Mouse (Mus musculus) bone marrow macrophage, adult 2 months (primary cell): ENCODE data around the gene Tmprss13. TPM values are rescaled to one million over a fixed set of nuclear protein-coding genes. Genes with fewer than 3 reads are reported as not detected.

Source experiments
- H3K27ac ChIP-seq: 2 replicates; pipeline ENCODE4 v1.5.1; 2012; ENCODE audit warnings: low read depth, low read length; ENCODE audit not compliant: insufficient read depth
- H3K4me1 ChIP-seq: 2 replicates; pipeline ENCODE4 v1.6.1; 2012; ENCODE audit warnings: low read length; ENCODE audit not compliant: control insufficient read depth, insufficient read depth
- H3K4me3 ChIP-seq: 2 replicates; pipeline ENCODE4 v1.5.1; 2012; ENCODE audit warnings: mild to moderate bottlenecking, low read length, moderate library complexity; ENCODE audit not compliant: insufficient read depth
- CTCF ChIP-seq: IDR thresholded peaks from 2 replicates; pipeline ENCODE4 v1.5.1; 2012; ENCODE audit warnings: low read depth, mild to moderate bottlenecking, low read length, moderate library complexity
- POLR2A ChIP-seq: IDR thresholded peaks from 2 replicates; pipeline ENCODE4 v1.6.1; 2012; ENCODE audit warnings: mild to moderate bottlenecking, low read depth, low read length, borderline replicate concordance
- polyA plus RNA-seq: library from polyadenylated mRNA; stranded (reverse); fragments of >200 nt; gene quantifications from 2 replicates; pipeline ENCODE4 v1.2.4, GENCODE M21; 2012; ENCODE audit not compliant: missing spikeins, insufficient read depth, insufficient read length

Tmprss13 gene
- polyA plus RNA-seq, 1 experiment: not detected

DNA sequence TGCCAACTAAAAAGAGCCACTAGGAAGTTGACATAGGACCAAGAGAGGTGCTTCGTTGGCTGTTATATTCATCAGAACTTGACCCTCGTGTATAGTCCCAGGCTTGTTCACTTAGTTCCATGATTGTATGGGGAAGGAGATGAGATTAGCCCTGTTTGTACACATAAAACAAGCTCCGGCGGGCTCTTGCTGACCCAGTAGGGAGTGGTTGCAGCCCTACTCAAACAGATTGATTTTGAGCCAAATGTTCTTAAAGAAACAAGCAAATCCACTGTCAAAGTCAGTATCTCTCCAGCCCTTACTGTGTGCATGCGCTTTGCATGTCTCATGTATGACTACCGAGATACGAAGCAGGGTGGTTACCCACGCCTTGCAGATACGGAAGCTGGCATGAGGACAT lies 7.5 kb downstream of the Tmprss13 start:
- TF ChIP-seq POLR2A: no peak
- no peak for TF ChIP-seq CTCF
- Histone ChIP-seq H3K27ac (no peak overlapping the region), H3K4me3 (no peak overlapping the region), H3K4me1 (no peaks in the 10 kb centered on the region)

DNA sequence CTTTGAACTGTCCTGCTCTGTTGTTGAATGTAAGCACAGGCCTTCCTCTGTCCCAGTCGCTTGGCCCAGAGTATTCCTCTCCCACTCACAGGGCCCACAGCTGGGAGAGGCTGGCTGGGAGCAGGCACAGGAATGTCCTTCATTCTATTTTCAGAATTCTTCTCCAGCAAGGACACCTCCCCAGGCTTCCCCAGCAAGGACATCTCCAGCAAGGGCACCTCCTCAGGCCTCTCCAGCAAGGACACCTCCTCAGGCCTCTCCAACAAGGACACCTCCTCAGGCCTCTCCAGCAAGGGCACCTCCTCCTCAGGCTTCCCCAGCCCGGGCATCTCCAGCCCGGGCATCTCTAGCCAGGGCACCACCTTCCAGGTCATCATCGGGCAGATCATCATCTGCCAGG lies 9.4 kb downstream of the Tmprss13 start:
- Histone ChIP-seq H3K4me1 (no peaks in the 10 kb centered on the region), H3K27ac (no peak overlapping the region), H3K4me3 (no peak overlapping the region)
- TF ChIP-seq CTCF: no peak
- no peak for TF ChIP-seq POLR2A

GRCm38 (mm10) chr9:45329577-45329976 lies 10.7 kb downstream of the Tmprss13 start:
- TF ChIP-seq CTCF (no peak), POLR2A (no peak)
- Histone ChIP-seq H3K27ac (no peak overlapping the region), H3K4me1 (no peaks in the 10 kb centered on the region), H3K4me3 (no peak overlapping the region)

DNA sequence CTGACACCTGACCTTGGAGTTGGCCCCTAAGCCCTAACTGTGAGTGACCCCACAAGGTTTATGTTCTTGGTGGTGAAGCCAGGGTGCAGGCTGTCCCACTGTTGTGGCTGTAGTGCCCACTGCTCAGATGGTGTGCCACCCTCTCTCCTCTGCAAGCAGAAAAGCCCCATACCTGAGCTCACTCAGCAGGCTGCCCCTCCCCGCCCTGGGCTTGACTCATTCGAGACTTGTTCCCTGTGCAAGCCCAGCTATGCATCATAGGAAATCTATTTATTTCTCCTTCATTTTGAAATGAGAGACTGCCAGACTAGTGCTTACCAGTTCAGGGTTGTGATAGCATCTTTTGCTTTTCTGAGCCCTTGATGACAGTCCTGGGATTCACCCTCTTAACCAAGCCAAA lies 18.5 kb downstream of the Tmprss13 start:
- no peak overlapping the region for H3K27ac ChIP-seq
- TF ChIP-seq POLR2A: no peak
- no peak overlapping the region for H3K4me3 ChIP-seq
- no peaks in the 10 kb centered on the region for H3K4me1 ChIP-seq

GRCm38 (mm10) chr9:45343066-45343465 lies 24.2 kb downstream of the Tmprss13 start:
- TF ChIP-seq POLR2A (no peak), CTCF (no peak)
- H3K27ac ChIP-seq: no peak overlapping the region

DNA sequence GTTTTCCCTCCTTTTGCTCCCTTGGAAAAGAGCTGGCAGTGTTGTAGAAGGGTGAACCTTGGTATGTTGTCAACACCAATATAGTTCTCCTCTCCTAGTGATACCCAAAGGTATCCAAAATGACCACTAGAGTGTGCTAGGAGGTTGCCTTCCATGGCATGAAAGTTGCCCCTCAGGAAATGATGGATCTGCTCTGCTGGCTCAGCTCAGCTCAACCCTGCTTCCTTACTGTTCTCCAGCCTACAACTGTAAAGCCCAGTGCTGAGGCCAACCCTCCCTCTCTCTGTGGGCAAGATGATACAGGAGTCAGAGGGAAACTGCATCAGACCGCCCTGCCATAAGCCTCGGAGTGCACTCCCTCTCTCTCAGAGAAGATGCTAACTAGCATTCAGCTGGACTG lies 26.6 kb downstream of the Tmprss13 start:
- no peak for TF ChIP-seq CTCF
- no peak for TF ChIP-seq POLR2A
- no peaks in the 10 kb centered on the region for H3K4me1 ChIP-seq
- H3K4me3 ChIP-seq: no peak overlapping the region
- H3K27ac ChIP-seq: no peak overlapping the region

More at GRCm38 (mm10) chr9:45343066-45343465, 24.2 kb downstream of the Tmprss13 start:
- H3K4me1 ChIP-seq: no peaks in the 10 kb centered on the region
- no peak overlapping the region for H3K4me3 ChIP-seq

DNA sequence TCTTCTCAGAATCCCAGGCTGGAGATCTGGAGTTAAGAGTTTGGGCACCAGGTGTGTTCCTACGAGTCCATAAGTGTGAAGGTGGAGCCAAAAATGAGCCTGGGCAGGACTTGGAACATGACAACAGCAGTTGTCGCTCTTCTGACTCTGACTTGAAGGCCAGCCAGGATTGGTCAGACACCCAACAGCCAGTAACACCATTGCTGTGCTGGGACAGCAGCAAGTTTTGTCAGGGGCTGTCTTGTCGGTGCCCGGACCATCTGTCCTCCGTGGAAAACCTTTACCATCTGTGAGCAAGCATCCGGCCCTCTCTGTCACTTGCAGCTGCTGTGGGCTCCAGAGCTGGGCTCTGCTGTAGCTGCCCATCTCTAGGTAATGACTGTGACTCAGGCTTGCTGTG lies 27.4 kb downstream of the Tmprss13 start:
- H3K27ac ChIP-seq: no peak overlapping the region
- no peaks in the 10 kb centered on the region for H3K4me1 ChIP-seq
- TF ChIP-seq POLR2A: no peak
- no peak for TF ChIP-seq CTCF
- H3K4me3 ChIP-seq: no peak overlapping the region

- Histone ChIP-seq H3K4me1 (no peaks in the 10 kb centered on the region), H3K4me3 (no peak overlapping the region), H3K27ac (no peak overlapping the region)
- TF ChIP-seq POLR2A: no peak
- no peak for TF ChIP-seq CTCF
These were observed 29.7 kb downstream of the Tmprss13 start for GRCm38 (mm10) chr9:45348560-45348959.

GRCm38 (mm10) chr9:45349181-45349580 lies 30.3 kb downstream of the Tmprss13 start:
- TF ChIP-seq POLR2A (no peak), CTCF (no peak)

GRCm38 (mm10) chr9:45349851-45350250 lies 31.0 kb downstream of the Tmprss13 start:
- TF ChIP-seq POLR2A (no peak), CTCF (no peak)

More at GRCm38 (mm10) chr9:45349181-45349580, 30.3 kb downstream of the Tmprss13 start:
- H3K27ac ChIP-seq: no peak overlapping the region
- no peak overlapping the region for H3K4me3 ChIP-seq
- no peaks in the 10 kb centered on the region for H3K4me1 ChIP-seq

GRCm38 (mm10) chr9:45355192-45355591 lies 36.3 kb downstream of the Tmprss13 start:
- Histone ChIP-seq H3K4me1 (no peaks in the 10 kb centered on the region), H3K4me3 (no peak overlapping the region)
- no peak for TF ChIP-seq CTCF
- TF ChIP-seq POLR2A: no peak

More at GRCm38 (mm10) chr9:45349851-45350250, 31.0 kb downstream of the Tmprss13 start:
- Histone ChIP-seq H3K4me1 (no peaks in the 10 kb centered on the region), H3K4me3 (no peak overlapping the region), H3K27ac (no peak overlapping the region)

More at GRCm38 (mm10) chr9:45355192-45355591, 36.3 kb downstream of the Tmprss13 start:
- no peak overlapping the region for H3K27ac ChIP-seq
